Mouse (Mus musculus) layer of hippocampus, adult 8-10 months (tissue): Measurements from ENCODE around the gene Cbx7. TPM values are rescaled to one million over a fixed set of nuclear protein-coding genes. Genes with fewer than 3 reads are reported as not detected.
A peak's percentile ranks its signal among the peaks of the same experiment; 100 is the strongest.
"Not testable (repeated sequence)": the region's sequence is repeated elsewhere in the genome, so short reads cannot be mapped to it uniquely, and the experiment has no call there.

Experiments
- DNase-seq, 2 experiments: peaks; one replicate each; pipeline ENCODE4 v3.0.0; 2022; ENCODE audit warnings: low spot score in 2 of 2
- total RNA-seq, 4 experiments: library from RNA; stranded (reverse); gene quantifications; 2 replicates each; pipeline ENCODE4 v1.2.4; 2022

The Cbx7 gene
- total RNA-seq, 4 experiments from 2014 or later = 46.0 to 62.9 (median 52.2) TPM

DNA sequence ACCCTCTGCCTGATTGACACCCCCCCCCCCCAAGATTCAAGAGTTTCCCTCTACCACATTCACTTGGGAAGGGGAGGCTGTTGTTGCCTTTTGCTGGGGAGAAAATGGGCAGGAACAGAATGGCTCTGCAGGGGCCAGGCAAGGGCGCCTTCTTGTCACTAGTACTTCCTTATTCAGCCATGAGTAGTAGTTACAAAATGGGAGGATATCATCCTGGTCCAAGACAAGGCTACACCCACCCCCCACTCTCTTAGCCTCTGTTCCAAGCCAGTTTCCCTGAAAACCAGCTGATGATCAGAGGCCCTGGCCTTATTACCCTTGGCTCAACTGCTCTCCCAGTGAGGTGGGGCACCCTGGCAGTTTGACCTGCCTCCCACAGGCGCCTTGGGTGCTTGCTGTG lies 42.2 kb downstream of the Cbx7 start:
- DNase-seq = no peak

DNA sequence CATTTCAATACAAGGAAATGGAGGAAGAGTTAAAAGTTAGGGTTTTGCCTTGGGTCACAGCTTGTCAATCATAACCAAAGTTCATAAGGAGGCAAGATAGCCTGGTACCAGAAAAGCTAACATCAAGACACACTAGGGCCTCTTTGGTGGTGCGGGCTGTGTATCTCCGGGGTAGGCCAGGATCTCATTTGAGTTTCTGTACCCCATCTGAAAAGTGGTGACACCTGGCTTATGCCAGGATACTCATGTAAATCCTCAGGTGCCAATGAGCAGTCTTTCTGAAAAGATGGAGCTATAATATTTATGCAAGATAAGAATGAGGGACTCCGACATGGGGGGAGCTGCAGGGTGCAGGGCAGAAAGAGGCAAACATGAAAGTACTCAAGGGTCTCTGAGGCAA lies 42.6 kb downstream of the Cbx7 start:
- no peak for DNase-seq

DNA sequence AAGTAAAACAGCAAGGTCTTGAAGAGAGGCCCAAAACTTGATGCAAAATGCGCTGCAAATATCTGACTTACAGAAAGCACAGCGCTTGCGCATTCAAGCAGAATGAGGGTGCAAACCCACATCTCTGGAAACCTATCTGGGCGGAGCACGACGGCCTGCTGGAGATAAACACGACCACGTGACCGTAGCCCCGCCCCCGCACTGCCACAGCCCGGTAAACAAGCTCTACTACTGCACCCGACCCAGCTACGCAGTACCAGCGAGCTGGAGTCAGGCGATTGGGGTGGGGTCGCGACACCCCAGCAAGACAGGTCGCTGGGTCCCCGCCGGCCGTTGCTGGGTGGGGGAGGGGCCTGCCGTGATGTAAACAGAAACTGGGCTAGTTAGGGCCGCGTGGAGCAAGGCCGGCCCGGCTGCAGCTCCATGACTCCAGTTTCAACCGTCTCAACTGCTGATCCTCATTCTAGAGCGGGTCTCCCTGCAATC lies 43.2 kb downstream of the Cbx7 start:
- DNase-seq = peak; percentile 94 to 96

DNA sequence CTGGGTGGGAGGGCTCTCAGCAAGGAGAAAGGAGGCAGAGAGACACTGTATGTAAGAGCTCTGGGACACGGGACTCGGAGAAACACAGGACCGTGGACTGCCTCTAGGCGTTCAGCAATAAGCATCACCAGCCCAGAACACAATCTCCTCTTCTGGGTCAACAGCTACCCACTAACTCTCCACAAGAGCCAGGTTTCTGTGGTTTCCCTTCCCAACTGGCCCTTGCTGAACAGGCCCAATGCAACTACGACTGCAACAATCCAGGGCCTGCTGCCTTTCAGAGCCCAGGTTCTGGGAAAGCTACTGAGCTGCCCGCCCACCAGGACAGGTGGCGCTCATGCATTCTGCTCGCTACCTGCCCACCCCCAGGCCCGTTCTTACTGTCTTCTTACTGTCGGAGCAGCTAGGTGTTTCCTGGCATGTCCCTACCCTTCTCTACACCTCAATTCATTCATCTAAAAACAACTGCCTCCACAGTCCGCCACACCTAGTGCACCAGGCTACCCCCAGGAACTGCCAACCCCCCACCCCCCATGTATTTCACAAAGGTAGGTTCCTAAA lies 44.0 kb downstream of the Cbx7 start:
- DNase-seq = no peak

DNA sequence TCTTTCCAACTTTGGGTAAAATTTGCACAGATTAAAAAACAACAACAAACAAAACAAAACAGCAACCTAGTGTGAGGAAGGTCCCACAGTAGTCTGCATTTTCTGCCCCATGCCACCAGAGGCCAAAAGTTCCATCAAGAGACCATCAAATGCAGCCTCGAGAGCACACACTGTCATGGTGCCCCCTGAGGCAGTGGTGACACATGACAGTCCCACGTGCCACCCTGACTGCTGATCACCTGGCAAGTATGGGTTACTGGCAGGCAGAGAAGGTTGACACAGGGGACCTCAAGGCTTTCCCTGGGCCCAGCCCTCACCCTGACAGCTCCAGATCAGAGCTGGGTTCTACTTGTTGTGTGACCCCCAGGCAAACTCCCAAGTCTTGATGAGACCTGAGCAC lies 51.1 kb downstream of the Cbx7 start:
- no peak for DNase-seq

DNA sequence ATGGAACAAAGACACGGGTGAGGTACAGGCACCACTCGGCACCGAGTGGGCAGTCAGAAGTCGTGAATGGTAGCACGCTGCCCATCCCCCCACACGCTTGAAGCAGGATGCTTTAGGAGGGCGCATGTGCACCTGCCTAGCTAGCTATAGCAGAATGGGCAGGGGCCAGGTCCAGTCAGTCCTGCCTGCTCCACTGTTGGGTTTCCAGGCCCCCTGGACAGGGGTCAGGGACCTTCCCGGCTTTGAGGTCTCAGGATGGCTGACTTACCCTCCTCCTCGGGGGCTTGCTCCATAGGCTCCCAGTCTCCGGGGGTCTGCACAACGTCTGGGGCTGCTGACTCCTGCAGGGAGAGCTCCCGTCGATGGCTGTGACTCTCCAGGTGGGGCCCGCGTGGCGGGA lies 52.4 kb downstream of the Cbx7 start:
- no peak for DNase-seq

DNA sequence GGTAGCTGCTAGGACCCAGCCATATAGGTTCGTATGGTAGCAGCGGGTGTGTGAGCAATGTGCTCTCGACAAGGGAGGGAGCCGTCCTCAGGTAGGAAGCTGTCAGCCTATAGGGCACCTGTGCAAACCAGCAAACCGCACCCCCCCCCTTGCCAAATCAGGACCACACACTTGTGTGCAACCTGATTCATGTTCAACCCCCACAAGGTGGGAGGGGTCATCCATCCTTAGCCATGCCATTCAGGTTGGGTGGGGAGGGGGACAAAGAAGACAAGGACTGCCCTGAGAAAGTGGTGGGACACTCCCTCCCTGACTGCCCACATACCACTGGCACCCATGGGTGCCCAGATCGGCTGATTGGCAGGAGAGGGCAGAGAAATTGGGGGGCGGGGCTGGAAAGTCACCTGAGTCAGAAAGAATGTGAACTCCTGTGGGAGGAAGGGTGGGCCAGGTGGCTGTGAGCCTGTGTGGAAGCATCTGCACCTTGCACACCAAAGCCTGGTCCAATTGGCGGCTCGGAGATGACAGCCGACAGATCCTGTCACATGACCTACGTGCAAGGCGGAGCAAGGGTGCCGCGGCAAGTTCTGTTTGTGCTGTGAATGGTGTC lies 53.7 kb downstream of the Cbx7 start:
- no peak for DNase-seq

DNA sequence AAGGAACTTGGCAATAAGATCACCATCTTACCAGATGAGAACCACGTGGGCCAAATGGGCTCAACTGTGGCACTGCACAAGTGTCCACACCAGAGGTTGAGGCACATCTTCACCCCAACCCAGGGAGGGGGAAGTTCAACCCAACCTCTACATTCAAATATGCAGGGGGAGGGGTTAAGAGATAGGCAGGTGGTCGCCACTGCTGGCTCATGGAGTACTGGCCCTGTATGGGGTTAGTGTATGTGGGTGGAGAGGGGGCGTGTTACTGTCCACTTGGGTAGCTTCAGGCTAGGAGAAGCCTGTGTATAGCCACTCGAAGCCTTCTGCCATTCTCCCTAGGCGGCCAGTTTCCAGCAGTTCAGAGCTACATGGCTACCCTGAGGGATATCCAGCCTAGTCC lies 54.8 kb downstream of the Cbx7 start:
- no peak for DNase-seq

DNA sequence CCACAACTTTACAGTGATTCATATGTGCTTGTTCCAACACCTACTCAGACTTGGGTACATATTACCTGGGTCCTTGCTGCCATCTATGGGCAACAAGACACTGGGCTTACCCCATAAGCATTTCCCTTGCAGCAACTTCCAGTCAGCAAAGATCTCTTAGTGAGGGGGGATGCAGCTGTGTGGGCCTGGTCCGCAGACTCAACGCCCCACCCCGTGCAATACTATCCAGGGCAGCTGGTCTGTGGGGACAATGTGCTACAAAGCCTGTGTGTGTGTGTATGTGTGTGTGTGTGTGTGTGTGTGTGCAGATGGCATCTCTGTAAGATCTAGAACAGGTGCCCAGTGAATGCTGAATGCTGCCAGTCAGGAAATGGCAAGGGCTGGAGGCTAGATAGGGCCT lies 56.6 kb downstream of the Cbx7 start:
- DNase-seq = no peak

DNA sequence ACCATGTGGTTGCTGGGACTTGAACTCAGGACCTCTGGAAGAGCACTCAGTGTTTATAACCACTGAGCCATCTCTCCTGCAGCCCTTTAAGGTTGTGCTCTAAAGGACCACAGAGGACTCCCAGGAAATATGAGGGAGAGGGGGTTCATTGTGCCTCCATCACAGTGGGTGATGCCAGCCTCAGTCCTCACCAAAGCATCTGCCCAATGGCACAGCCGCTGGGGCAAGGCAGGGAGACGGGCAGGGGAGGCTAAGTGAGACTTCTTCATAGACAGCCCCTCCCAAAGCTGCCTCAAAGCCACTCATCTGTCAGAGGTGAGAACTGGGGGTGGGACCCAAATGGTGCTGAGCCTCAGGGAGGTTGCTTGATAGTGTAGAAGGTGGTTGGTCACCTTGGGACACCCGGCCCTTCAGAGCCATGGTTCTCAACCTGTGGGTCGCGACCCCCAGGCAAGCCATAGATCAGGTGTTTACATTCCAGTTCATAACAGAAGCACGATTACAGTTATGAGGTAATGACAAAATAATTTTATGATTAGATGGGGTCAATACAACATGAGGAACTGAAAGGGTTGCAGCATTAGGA lies 57.1 kb downstream of the Cbx7 start:
- no peak for DNase-seq

DNA sequence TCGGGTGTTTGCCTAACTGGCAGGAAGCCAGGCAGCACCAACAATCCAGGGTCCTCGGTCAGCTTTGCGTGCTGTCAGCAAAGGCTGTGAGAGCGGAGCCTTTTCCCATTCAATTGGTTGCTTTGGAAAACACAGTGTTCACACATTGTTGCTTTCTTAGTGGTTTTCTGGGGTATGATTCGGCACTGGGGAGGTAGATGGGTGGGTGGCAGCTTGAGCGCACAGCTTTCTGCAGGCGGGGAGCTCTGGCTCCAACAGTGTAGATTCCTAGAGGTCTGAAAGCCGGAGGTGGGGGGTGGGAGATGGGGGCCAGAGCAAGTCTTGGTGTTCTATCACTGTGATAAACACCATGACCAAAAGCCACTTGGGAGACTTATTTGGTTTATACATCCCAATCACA lies 59.6 kb downstream of the Cbx7 start:
- no peak for DNase-seq

DNA sequence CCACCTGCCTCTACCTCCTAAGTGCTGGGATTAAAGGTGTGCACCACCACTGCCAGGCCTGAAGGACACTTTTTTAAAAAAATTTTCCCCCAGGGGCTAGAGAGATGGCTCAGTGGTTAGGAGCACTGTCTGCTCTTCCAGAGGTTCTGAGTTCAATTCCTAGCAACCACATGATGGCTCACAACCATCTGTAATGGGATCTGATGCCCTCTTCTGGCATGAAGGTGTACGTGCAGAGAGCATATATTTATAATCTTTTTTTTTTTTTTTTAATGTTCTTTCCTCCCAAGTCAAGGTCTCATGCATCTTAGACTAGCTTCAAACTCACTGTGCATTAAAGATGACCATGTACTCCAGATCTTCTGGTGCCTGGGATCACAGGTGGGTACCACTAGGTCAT lies 60.1 kb downstream of the Cbx7 start:
- not testable (repeated sequence) for DNase-seq

DNA sequence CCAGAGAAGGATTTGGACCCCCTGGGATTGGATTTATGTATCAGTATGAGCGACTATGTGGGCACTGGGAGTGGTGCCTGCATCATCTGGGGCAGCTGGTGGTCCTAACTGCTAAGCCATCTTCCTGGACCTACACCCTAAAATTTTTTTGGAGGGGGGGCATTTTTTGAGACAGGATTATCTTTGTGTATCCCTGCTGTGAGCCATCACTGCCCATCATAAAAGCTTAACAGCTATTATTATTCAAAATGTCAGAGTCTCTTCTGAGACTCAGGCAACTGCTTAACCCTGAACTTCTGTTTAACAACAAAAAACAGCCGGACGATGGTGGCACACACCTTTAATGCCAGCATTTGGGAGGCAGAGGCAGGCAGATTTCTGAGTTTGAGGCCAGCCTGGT lies 61.9 kb downstream of the Cbx7 start:
- not testable (repeated sequence) for DNase-seq

DNA sequence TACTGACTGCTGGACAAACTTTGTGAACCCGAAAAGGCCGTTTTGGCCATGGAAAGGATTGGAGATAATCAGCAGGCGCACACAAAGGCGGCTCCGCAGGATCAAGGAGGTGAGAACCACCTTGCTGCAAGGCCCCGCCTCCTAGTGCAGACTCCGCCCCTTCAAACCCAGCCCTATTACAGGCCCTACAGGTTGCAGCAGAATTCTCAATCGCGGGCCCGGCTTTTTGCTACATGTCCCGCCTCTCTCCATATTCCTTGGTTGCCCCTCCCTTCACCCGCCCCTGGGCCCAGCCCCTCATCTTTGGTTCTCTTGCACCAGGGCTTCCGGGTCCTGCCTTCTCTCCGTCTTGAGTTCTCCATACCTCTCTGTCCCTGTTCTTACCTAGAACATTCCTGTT lies 64.1 kb downstream of the Cbx7 start:
- no peak for DNase-seq

DNA sequence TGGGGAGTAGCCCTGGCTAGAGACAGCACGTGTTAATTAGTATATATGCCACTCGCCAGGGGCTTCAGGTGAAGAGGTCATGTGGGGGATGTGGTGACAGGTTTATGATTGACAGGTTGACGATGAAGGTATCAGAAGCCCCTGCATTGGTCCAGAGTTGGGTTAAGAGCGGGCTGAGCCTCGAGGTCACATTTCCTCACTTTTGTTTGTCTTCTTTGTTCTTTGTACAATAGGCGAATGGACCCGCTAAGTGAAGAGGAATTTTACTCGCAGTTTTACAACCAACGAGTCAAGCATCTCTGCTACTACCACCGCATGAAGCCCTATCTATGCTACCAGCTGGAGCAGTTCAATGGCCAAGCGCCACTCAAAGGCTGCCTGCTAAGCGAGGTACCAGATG lies 65.7 kb downstream of the Cbx7 start:
- DNase-seq = no peak

DNA sequence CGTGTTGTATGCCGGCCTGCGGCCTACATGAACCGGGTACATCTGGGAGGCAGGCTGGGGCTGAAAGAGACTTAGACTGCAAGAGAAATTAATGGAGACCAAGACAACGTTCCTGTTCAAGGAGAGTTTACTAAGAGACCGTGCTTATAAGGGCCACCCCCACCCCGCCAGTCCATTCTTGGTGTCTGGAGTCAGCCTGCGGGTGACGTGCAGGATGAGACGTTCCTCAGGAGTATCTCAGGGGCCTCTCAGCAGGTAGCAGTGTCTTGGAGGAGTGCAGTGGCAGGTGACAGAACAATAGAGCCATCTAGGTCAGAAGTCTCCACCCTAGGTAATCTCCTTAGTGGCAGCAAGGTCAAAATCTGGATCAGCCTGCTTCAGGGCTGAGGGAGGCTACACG lies 66.2 kb downstream of the Cbx7 start:
- not testable (repeated sequence) for DNase-seq

DNA sequence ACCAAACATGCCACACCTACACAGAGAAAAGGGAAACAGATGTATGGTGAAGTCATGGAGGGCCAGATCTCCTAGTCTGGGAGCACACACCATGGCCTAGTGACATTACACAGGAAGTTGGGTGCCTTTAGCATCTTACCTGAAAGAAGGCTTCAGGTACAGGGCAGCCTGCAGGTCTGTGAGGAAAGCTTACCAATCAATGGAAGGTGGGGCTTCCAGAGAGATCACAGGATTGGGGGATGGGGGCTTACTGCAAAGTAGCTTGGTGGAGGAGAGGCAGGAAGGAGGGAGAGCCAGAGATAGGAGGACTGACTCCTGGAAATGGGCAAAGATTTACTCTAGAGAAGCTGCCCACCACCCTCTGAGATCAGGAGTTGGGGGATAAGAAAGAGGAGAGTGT lies 67.0 kb downstream of the Cbx7 start:
- DNase-seq = no peak

DNA sequence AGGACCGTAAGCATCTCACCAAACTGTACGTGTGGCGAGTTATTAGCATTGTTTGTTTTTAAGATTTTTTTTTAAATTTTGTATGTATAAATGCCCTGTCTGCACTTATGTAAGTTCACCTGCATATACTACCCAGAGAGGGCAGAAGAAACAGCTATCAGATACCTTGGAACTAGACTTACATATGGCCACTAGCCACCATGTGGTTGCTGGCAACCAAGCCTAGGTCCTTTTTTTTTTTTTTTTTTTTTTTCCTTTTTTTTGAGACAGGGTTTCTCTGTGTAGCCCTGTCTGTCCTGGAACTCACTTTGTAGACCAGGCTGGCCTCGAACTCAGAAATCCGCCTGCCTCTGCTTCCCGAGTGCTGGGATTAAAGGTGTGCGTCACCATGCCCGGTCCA lies 67.8 kb downstream of the Cbx7 start:
- not testable (repeated sequence) for DNase-seq

DNA sequence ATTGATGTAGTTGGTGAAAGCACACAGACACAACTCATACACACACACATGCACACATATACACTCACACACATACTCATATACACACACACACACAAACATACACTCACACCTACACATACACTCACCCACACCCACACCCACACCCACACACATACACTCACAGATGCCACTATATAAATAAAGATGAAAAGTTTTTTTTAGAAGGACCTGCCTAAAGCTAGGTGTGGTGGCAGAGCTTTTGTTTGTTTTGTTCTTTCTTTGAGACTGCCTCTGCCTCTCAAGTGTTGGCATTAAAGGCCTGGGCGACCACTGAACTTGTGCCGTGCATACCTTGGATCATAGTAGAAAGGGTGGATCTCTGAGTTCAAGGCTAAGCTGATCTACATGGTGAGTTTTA lies 69.5 kb downstream of the Cbx7 start:
- DNase-seq = no peak

DNA sequence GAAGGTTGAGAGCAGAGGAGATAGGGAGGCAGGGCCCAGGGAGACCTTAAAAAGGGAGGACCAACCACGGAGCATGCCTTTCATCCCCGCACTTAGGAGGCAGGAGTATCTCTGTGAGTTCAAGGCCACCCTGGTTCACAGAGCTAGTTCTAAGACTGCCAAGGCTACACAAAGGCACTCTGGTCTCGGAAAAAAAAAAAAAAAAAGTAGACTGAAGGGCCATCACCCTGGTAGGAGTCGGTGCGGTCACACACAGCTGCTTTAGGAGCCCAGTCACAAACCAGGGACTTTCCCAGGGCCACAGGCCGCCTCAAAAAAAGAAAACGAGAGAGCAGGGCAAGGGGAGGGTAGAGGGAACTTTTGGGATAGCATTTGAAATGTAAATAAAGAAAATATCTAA lies 70.2 kb downstream of the Cbx7 start:
- no peak for DNase-seq

DNA sequence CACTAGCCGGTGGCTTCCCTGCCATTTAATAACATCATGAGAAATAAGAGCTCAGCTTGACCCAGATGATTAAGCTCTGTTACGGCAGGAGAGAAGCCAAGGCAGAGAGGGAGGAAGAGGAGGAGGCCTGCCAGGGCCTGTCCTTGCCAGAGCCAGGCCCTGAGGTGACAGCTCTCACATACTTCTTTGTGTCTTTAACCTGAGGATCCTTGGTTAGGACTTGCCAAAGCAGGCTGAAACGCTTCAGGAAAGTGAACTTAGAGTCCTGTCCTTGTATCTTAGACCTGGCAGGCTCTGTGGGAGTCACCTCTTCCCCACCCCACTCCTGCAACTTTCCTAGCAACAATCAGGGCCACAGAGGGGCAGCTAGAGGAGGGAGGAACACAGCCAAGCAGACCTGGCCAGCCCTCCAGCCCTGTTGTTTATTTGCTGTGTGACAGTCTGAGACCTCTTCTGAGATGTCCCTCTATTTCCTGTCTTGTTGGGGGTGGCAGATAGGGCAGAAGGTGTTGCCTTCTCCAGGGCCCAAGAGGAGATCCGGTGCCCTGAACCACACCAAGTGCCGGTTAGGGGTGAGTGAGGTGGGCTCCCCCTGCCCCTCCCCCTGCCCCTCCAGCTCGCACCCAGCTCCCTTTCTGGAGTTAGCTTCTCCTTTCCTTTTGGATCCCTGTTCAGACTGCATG lies 71.0 kb downstream of the Cbx7 start:
- no peak for DNase-seq

DNA sequence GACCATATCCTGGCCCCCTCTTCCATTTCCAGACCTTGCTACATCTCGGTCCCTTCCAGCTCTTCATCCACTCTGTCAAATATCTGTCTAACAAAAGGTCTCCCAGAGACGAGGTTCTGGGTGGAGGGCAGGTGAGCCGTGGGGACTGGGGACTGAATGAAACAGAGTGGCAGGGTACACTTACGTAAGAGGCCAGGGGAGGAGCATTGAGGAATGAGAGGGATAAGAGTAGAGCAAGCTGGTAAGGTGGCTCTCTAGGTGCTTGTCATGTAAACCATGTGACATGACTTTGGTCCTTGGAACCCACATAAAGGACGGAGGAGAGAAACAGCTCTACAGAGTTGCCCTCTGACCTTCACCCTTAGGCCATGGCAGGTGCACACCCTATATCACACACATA lies 71.9 kb downstream of the Cbx7 start:
- no peak for DNase-seq
